Mouse (Mus musculus) ES-Bruce4 (cell line): ENCODE measurements at regions not wholly inside any gene's neighbourhood (a gene's known extent, or its start where the extent isn't known, plus 50 kb on each side); places are given as distances from the start of the nearest gene placed in this dataset.

ENCODE experiments used
- H3K27ac ChIP-seq: 2 replicates; pipeline ENCODE4 v1.5.1; 2012; ENCODE audit warnings: low read length, inconsistent platforms; ENCODE audit not compliant: insufficient read depth
- H3K27me3 ChIP-seq: 2 replicates; pipeline ENCODE4 v1.6.1; 2012; ENCODE audit warnings: mild to moderate bottlenecking, low read length, inconsistent platforms; ENCODE audit not compliant: control insufficient read depth, poor library complexity, insufficient read depth, severe bottlenecking
- H3K36me3 ChIP-seq: 2 replicates; pipeline ENCODE4 v1.6.1; 2012; ENCODE audit warnings: inconsistent platforms, mild to moderate bottlenecking, low read length, moderate library complexity; ENCODE audit not compliant: control insufficient read depth, poor library complexity, insufficient read depth, severe bottlenecking
- H3K4me1 ChIP-seq: one replicate; pipeline ENCODE4 v1.8.1; 2011; ENCODE audit warnings: low read length; ENCODE audit not compliant: control insufficient read depth, insufficient read depth
- H3K4me3 ChIP-seq: 2 replicates; pipeline ENCODE4 v1.5.1; 2011; ENCODE audit warnings: low read depth, mild to moderate bottlenecking, low read length
- H3K9ac ChIP-seq: 2 replicates; pipeline ENCODE4 v1.6.1; 2012; ENCODE audit warnings: low read depth, mild to moderate bottlenecking, inconsistent platforms; ENCODE audit not compliant: poor library complexity, severe bottlenecking
- H3K9me3 ChIP-seq: replicated peaks from 2 replicates; pipeline ENCODE4 v1.6.1; 2012; ENCODE audit warnings: mild to moderate bottlenecking, low read length, inconsistent platforms; ENCODE audit not compliant: control insufficient read depth, poor library complexity, insufficient read depth, severe bottlenecking
- CTCF ChIP-seq: IDR thresholded peaks from one replicate; pipeline ENCODE4 v1.8.1; 2011; ENCODE audit warnings: low read depth, low read length
- EP300 ChIP-seq: IDR thresholded peaks from 2 replicates; pipeline ENCODE4 v1.6.1; 2011; ENCODE audit warnings: low read depth, low read length; ENCODE audit not compliant: insufficient read depth
- POLR2A ChIP-seq: IDR thresholded peaks from one replicate; pipeline ENCODE4 v1.8.1; 2011; ENCODE audit warnings: low read length; ENCODE audit not compliant: insufficient read depth

GRCm38 (mm10) chr12:107250747-107251470, 237.5 kb upstream of the 3110018I06Rik start:
- H3K4me1 ChIP-seq = no peaks in the 10 kb centered on the region
- no peak overlapping the region for H3K27ac ChIP-seq
- no peak overlapping the region for H3K4me3 ChIP-seq
- no peaks in the 10 kb centered on the region for H3K27me3 ChIP-seq
- TF ChIP-seq POLR2A (no peak), CTCF (no peak), EP300 (no peak)
- no peak overlapping the region for H3K9ac ChIP-seq
- no peaks in the 10 kb centered on the region for H3K36me3 ChIP-seq
- no peaks in the 10 kb centered on the region for H3K9me3 ChIP-seq

GRCm38 (mm10) chr12:107251981-107252380, 236.5 kb upstream of the 3110018I06Rik start:
- no peaks in the 10 kb centered on the region for H3K27me3 ChIP-seq
- no peaks in the 10 kb centered on the region for H3K9me3 ChIP-seq
- no peaks in the 10 kb centered on the region for H3K36me3 ChIP-seq
- no peak overlapping the region for H3K9ac ChIP-seq
- H3K27ac ChIP-seq = no peak overlapping the region
- no peaks in the 10 kb centered on the region for H3K4me1 ChIP-seq
- TF ChIP-seq CTCF (no peak), EP300 (no peak)
- no peak overlapping the region for H3K4me3 ChIP-seq

DNA sequence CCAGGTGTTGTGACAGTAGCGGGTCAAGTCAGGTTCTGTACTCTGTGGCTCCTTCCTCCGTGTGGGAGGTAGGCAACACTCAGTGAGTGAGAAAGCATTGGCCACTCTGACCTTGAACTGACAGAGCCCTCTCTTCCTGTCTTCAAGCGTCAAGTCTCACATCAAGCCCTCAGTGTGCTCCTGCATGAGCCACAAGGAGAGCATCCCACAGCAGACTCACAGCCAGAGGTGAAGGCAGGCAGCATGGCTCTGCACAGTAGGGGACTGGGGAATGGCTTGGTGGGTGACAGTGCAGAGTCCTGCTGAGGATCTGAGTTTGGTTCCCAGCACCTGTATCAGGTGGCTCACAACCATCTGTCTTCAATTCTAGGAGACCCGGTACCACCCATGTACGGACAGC, 226.4 kb upstream of the 3110018I06Rik start:
- no peak overlapping the region for H3K27ac ChIP-seq
- no peak overlapping the region for H3K9ac ChIP-seq
- H3K4me3 ChIP-seq = no peak overlapping the region
- no peaks in the 10 kb centered on the region for H3K27me3 ChIP-seq
- no peaks in the 10 kb centered on the region for H3K4me1 ChIP-seq
- H3K9me3 ChIP-seq = no peaks in the 10 kb centered on the region
- no peak for TF ChIP-seq CTCF
- TF ChIP-seq POLR2A = no peak
- TF ChIP-seq EP300 = no peak
- no peaks in the 10 kb centered on the region for H3K36me3 ChIP-seq

DNA sequence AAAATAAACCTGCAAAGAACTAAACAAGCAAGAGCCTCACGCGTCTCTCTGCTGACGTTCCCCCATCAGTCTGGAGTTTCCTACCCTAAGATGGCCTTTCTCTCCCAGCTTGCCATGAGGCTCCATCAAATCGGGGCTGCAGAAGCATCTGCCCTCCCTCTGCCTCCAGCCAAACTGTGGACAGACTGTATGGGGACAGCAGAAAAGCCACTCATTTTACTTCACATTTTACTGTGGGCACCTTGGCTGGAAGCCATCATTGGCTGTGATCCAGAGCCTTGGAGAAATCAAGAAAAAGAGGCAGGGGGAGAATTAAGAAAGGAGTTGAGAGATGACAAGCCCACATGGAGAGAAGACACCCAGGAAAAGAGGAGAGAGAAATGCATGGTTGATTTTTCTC, 225.9 kb upstream of the 3110018I06Rik start:
- Histone ChIP-seq H3K27me3 (no peaks in the 10 kb centered on the region), H3K9ac (no peak overlapping the region), H3K4me3 (no peak overlapping the region), H3K4me1 (no peaks in the 10 kb centered on the region), H3K36me3 (no peaks in the 10 kb centered on the region), H3K27ac (no peak overlapping the region), H3K9me3 (no peaks in the 10 kb centered on the region)
- TF ChIP-seq POLR2A (no peak), CTCF (no peak), EP300 (no peak)

DNA sequence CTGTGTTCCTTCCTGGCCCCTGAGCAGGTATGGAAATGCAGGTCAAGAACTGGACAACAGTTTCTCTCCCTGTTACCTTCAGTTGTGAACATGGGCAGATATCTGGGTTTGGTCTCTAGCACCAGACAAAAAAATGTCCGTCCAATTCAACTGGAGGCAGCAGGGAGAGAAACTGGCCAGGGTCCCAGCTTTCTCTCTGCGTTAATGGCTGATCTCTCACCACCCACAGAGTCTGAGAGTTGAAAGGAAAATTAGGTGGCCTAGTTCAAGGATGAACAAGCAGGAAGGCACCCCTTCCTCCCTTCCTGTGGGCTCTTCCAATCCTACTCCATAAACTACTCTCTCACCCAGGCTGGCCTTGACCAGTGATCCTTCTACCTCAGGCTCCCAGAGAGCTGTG, 221.7 kb upstream of the 3110018I06Rik start:
- Histone ChIP-seq H3K9me3 (no peaks in the 10 kb centered on the region), H3K9ac (no peak overlapping the region), H3K4me1 (no peaks in the 10 kb centered on the region), H3K4me3 (no peak overlapping the region), H3K27me3 (no peaks in the 10 kb centered on the region), H3K36me3 (no peaks in the 10 kb centered on the region), H3K27ac (no peak overlapping the region)
- TF ChIP-seq CTCF = no peak
- TF ChIP-seq POLR2A = no peak
- no peak for TF ChIP-seq EP300

DNA sequence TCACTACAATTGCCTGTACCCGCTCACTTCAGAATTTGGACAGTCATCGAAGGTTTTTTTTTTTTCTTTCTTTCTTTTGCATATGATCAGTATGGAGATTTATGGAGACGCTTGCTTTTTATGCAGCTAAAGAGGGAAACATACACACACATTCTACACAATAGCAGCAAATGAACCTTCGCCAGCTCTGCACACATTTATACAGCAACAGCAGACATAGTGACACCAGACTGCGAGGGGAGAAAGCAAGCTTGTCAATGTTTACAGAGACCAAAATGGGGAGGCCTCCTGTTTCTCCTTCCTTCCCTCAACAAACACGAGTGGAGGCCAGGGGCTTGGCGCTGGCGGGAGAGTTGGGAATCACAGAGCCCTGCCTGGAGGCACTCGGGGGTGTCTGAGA, 202.8 kb upstream of the 3110018I06Rik start:
- no peaks in the 10 kb centered on the region for H3K4me1 ChIP-seq
- no peak overlapping the region for H3K9ac ChIP-seq
- no peak for TF ChIP-seq POLR2A
- no peak for TF ChIP-seq CTCF
- TF ChIP-seq EP300 = no peak
- H3K27me3 ChIP-seq = no peaks in the 10 kb centered on the region
- H3K9me3 ChIP-seq = no peaks in the 10 kb centered on the region
- no peak overlapping the region for H3K4me3 ChIP-seq
- no peaks in the 10 kb centered on the region for H3K36me3 ChIP-seq
- no peak overlapping the region for H3K27ac ChIP-seq
